Mouse (Mus musculus): ENCODE results near the gene Stk11. TPM values are rescaled to one million over a fixed set of nuclear protein-coding genes. Genes with fewer than 3 reads are reported as not detected.
A peak's percentile ranks its signal among the peaks of the same experiment; 100 is the strongest.

Gene Stk11
- total and polyA plus RNA-seq, 3 experiments, result 47.4 to 94.9 (median 65.9) TPM

DNA sequence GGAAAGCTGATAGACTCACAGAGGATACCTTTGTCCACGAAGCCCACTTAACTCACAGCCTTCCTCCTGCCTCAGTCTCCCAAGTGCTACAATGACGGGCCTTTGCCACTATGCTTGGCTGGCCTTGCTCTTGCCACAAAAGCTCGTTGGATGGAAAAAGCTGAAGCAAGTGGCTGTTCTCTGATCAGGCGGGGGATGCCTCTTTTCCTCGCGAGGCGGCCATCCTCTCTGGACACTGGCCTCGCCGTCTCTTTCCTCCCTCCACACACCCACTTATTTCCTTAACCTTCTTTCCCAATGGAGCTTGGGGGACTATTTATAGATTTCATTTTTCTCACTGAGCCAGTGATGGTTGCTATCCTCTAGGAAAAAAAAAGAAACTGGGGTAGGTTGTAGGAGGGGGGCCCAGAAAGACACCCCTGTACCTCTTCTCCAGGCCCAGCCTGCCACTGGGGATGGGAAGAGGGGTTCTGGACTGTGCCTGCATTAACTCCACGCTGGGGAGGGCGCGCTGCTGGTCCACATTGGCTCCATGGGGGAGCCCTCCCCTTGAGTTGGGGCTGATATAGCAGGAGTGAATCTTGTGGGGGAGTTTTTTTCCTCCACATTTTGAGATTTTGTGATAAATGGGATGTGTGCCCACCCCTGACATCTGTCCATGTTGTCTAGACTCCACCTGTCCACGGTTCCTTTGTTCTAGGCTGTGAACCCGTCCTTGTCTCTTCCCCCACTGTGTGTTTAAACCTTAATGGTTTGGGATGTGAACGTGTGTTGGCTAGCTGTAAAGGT lies 41.7 kb downstream of the Stk11 start:
- Histone ChIP-seq H3K4me2 (ENCODE audit: insufficient read depth, low read depth, poor library complexity, severe bottlenecking) (peak overlapping the region; percentile 61; the same call in 1 of the 2 replicates), H3K27me3 (replicated peaks) (no peaks in the 10 kb centered on the region), H3K9me3 (replicated peaks; ENCODE audit: low read length) (no peaks in the 10 kb centered on the region), H3K79me2 (replicated peaks; ENCODE audit: control insufficient read depth, extremely low read depth, insufficient read depth, poor library complexity, severe bottlenecking) (peaks cover 7% of the 10 kb centered on the region), H3K36me3 (replicated peaks in 1 of 2; ENCODE audit: control insufficient read depth in 1 of 2, insufficient read depth in 1 of 2, low read length in 1 of 2) (peaks cover 38 to 48% of the 10 kb centered on the region in 2 experiments), H3K27ac (ENCODE audit: insufficient read depth, low read depth) (no peak overlapping the region), H3K4me1 (ENCODE audit: control insufficient read depth in 1 of 2, insufficient read depth in 2 of 2) (peaks cover 36 to 84% of the 10 kb centered on the region in 2 experiments), H3K9ac (ENCODE audit: insufficient read depth, low read depth) (no peak overlapping the region), H3K4me3 (replicated peaks in 1 of 3; ENCODE audit: low read depth in 2 of 3, low read length in 2 of 3, poor library complexity in 1 of 3) (no peak overlapping the region)
- TF ChIP-seq CTCF (conservative IDR thresholded peaks at IDR 0.05 in 1 of 2, IDR thresholded peaks at IDR 0.05 in 1 of 2; ENCODE audit: low read depth in 2 of 2, low read length in 2 of 2) (no peak), JUN (IDR thresholded peaks at IDR 0.05; ENCODE audit: insufficient read depth, low read depth, low read length) (no peak), MYC (IDR thresholded peaks at IDR 0.05; ENCODE audit: low read depth, low read length) (no peak), SIN3A (IDR thresholded peaks at IDR 0.05; ENCODE audit: low read length) (no peak), E2F4 (IDR thresholded peaks at IDR 0.05; ENCODE audit: insufficient replicate concordance, low read depth, low read length) (no peak), ELF1 (IDR thresholded peaks at IDR 0.05; ENCODE audit: low read depth, low read length) (no peak), ETS1 (conservative IDR thresholded peaks at IDR 0.05; ENCODE audit: low read depth, low read length) (no peak), HCFC1 (IDR thresholded peaks at IDR 0.05; ENCODE audit: low read depth, low read length) (no peak)
- dilution Hi-C loops (cut with MboI; ENCODE audit: extremely low pct_ligation_motif_present, extremely low pct_unique_long_range_greater_than_20kb, low sequenced_read_pairs) (no loop called here), in situ Hi-C loops (cut with MboI; ENCODE audit: low pct_ligation_motif_present, low pct_unique_long_range_greater_than_20kb, low sequenced_read_pairs) (no loop called here)
- no peak for DNase-seq (ENCODE audit: extremely low read depth)

DNA sequence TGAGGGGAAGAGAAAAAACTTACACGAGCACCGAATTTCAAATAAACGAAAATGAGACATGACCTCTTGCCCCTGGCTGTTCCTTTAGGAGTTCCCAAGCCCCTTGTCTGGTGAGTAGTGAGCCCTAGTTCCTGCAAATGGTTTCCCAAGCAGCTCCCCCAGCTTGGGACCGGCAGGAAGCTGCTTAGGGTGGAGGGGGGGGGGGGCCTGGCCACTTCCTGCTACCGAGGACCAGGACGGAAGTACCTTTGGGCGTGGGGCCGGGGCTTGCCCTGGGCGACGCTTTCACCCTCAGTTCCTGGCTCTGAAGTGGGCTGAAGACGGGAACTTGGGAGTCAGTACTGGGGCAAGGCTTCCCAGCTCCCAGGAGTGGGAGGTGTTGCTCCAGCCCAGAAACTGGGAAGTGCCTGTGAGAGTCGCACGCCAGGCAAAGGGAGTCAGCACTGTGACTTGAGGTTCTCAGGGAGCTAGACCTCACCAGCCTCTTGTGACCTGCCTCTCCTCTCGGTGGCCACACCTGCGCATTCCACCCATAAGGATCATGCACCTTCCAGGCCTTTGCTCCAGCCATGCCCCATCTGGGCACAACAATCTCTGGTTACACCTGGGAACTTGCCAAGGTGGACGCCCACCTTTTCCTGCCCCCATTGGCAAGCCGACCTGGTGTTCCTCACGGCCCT lies 42.8 kb downstream of the Stk11 start:
- peaks cover 34 to 42% of the 10 kb centered on the region in 2 experiments for H3K36me3 ChIP-seq (replicated peaks in 1 of 2; ENCODE audit: control insufficient read depth in 1 of 2, insufficient read depth in 1 of 2, low read length in 1 of 2)
- dilution Hi-C loops (cut with MboI; ENCODE audit: extremely low pct_ligation_motif_present, extremely low pct_unique_long_range_greater_than_20kb, low sequenced_read_pairs), result no loop called here
- peak; percentile 33; the same call in 1 of the 2 replicates for TF ChIP-seq MXI1 (IDR thresholded peaks at IDR 0.05; ENCODE audit: low read depth, low read length)
- peak; percentile 59; the same call in 1 of the 2 replicates for TF ChIP-seq POLR2AphosphoS2 (IDR thresholded peaks at IDR 0.05; ENCODE audit: low read depth, low read length)
- TF ChIP-seq ELF1 (IDR thresholded peaks at IDR 0.05; ENCODE audit: low read depth, low read length), result peak; percentile 88
- TF ChIP-seq E2F4 (IDR thresholded peaks at IDR 0.05; ENCODE audit: insufficient replicate concordance, low read depth, low read length), result no peak
- TF ChIP-seq NELFE (IDR thresholded peaks at IDR 0.05; ENCODE audit: low read depth, low read length), result peak; percentile 15; the same call in 1 of the 2 replicates
- peak; percentile 57 for TF ChIP-seq POLR2A (IDR thresholded peaks at IDR 0.05; ENCODE audit: low read depth, low read length)
- TF ChIP-seq NRF1 (IDR thresholded peaks at IDR 0.05; ENCODE audit: low read depth, low read length), result no peak; the same call in 1 of the 2 replicates
- peak; percentile 74 for TF ChIP-seq HCFC1 (IDR thresholded peaks at IDR 0.05; ENCODE audit: low read depth, low read length)
- no peak for TF ChIP-seq PAX5 (IDR thresholded peaks at IDR 0.05; ENCODE audit: low read length)
- no peak for TF ChIP-seq USF2 (conservative IDR thresholded peaks at IDR 0.05; ENCODE audit: low read depth, low read length)
- no peak for TF ChIP-seq BHLHE40 (IDR thresholded peaks at IDR 0.05; ENCODE audit: low read depth, low read length)
- no peak for TF ChIP-seq SMC3 (IDR thresholded peaks at IDR 0.05; ENCODE audit: low read depth, low read length)
- no peak for TF ChIP-seq KAT2A (IDR thresholded peaks at IDR 0.05; ENCODE audit: insufficient replicate concordance, low read length)
- no peak for TF ChIP-seq TCF12 (IDR thresholded peaks at IDR 0.05; ENCODE audit: low read depth, low read length)
- no peak for TF ChIP-seq GABPA (IDR thresholded peaks at IDR 0.05; ENCODE audit: insufficient replicate concordance, low read depth, low read length)
- peak; percentile 29; the same call in 1 of the 2 replicates for TF ChIP-seq SIN3A (IDR thresholded peaks at IDR 0.05; ENCODE audit: low read length)
- no peak for TF ChIP-seq EP300 (IDR thresholded peaks at IDR 0.05; ENCODE audit: low read length)
- no peak for TF ChIP-seq CHD2 (IDR thresholded peaks at IDR 0.05; ENCODE audit: low read length)
- TF ChIP-seq JUND (conservative IDR thresholded peaks at IDR 0.05; ENCODE audit: low read depth, low read length), result no peak
- peak; percentile 8; the same call in 1 of the 2 replicates for TF ChIP-seq ETS1 (conservative IDR thresholded peaks at IDR 0.05; ENCODE audit: low read depth, low read length)
- no peak; the same call in 1 of the 2 replicates for TF ChIP-seq IRF4 (IDR thresholded peaks at IDR 0.05; ENCODE audit: low read depth, low read length)
- no peak for TF ChIP-seq CTCF (conservative IDR thresholded peaks at IDR 0.05 in 1 of 2, IDR thresholded peaks at IDR 0.05 in 1 of 2; ENCODE audit: low read depth in 2 of 2, low read length in 2 of 2)
- TF ChIP-seq MEF2A (IDR thresholded peaks at IDR 0.05; ENCODE audit: borderline replicate concordance, low read depth, low read length), result 0 out of 2 replicates have a peak, but pooled peaks have one; percentile 9
- no peak for TF ChIP-seq USF1 (IDR thresholded peaks at IDR 0.05; ENCODE audit: low read depth, low read length)
- peak; percentile 66; the same call in 1 of the 2 replicates for TF ChIP-seq MAX (IDR thresholded peaks at IDR 0.05; ENCODE audit: low read length)
- TF ChIP-seq RAD21 (IDR thresholded peaks at IDR 0.05; ENCODE audit: low read depth, low read length), result no peak
- TF ChIP-seq JUN (IDR thresholded peaks at IDR 0.05; ENCODE audit: insufficient read depth, low read depth, low read length), result no peak
- TF ChIP-seq MYC (IDR thresholded peaks at IDR 0.05; ENCODE audit: low read depth, low read length), result no peak

More for the DNA sequence above, 42.8 kb downstream of the Stk11 start:
- H3K79me2 ChIP-seq (replicated peaks; ENCODE audit: control insufficient read depth, extremely low read depth, insufficient read depth, poor library complexity, severe bottlenecking), result peaks cover 4% of the 10 kb centered on the region
- no peaks in the 10 kb centered on the region for H3K9me3 ChIP-seq (replicated peaks; ENCODE audit: low read length)
- H3K4me2 ChIP-seq (ENCODE audit: insufficient read depth, low read depth, poor library complexity, severe bottlenecking), result peak overlapping the region; percentile 61
- peaks cover 38 to 88% of the 10 kb centered on the region in 2 experiments for H3K4me1 ChIP-seq (ENCODE audit: control insufficient read depth in 1 of 2, insufficient read depth in 2 of 2)
- no peak for DNase-seq (ENCODE audit: extremely low read depth)
- in situ Hi-C loops (cut with MboI; ENCODE audit: low pct_ligation_motif_present, low pct_unique_long_range_greater_than_20kb, low sequenced_read_pairs), result no loop called here
- H3K27me3 ChIP-seq (replicated peaks), result no peaks in the 10 kb centered on the region
- H3K4me3 ChIP-seq (replicated peaks in 1 of 3; ENCODE audit: low read depth in 2 of 3, low read length in 2 of 3, poor library complexity in 1 of 3), result peak overlapping the region; percentile 37 to 66 (median 54)
- peak overlapping the region; percentile 63; the same call in 1 of the 2 replicates for H3K9ac ChIP-seq (ENCODE audit: insufficient read depth, low read depth)
- peak overlapping the region; percentile 92 for H3K27ac ChIP-seq (ENCODE audit: insufficient read depth, low read depth)

Measured in CH12.LX (cell line).